Mouse (Mus musculus): ENCODE measurements around the gene Prkca.
A peak's percentile ranks its signal among the peaks of the same experiment; 100 is the strongest.

Prkca gene

GRCm38 (mm10) chr11:108235081-108235703 is 108.5 kb downstream of the Prkca start:
- no peak for DNase-seq (ENCODE audit: low read depth)

GRCm38 (mm10) chr11:108233015-108233414 is 110.7 kb downstream of the Prkca start:
- no peak for DNase-seq (ENCODE audit: low read depth)

GRCm38 (mm10) chr11:108230101-108230500 is 113.6 kb downstream of the Prkca start:
- DNase-seq (ENCODE audit: low read depth), result no peak

GRCm38 (mm10) chr11:108229176-108229946 is 114.4 kb downstream of the Prkca start:
- no peak for DNase-seq (ENCODE audit: low read depth)

DNA sequence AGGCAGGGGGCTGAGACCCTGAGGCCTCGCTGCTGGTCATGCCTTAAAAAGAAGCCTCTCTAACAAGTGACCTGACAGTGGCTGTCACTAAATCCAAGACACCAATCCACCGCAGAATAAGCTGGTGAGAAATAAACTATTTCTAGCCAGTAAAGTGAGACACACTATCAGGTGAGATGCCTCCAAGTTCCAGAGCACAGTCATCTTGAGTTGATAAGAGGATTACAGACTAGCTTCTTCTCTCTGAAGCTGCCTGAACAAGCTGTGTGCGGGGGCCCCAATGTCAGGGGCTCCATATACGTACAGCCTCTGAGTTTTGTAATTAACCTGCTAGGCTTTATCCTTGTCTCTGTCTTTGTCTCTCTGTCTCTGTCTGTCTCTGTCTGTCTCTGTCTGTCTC is 115.2 kb downstream of the Prkca start:
- DNase-seq (ENCODE audit: low read depth), result no peak

- DNase-seq (ENCODE audit: low read depth), result no peak
These were observed 117.5 kb downstream of the Prkca start for GRCm38 (mm10) chr11:108226248-108226647.

- DNase-seq (ENCODE audit: low read depth), result no peak
These were observed 119.3 kb downstream of the Prkca start for GRCm38 (mm10) chr11:108224233-108224973.

GRCm38 (mm10) chr11:108223613-108224232 is 120.0 kb downstream of the Prkca start:
- no peak for DNase-seq (ENCODE audit: low read depth)

DNA sequence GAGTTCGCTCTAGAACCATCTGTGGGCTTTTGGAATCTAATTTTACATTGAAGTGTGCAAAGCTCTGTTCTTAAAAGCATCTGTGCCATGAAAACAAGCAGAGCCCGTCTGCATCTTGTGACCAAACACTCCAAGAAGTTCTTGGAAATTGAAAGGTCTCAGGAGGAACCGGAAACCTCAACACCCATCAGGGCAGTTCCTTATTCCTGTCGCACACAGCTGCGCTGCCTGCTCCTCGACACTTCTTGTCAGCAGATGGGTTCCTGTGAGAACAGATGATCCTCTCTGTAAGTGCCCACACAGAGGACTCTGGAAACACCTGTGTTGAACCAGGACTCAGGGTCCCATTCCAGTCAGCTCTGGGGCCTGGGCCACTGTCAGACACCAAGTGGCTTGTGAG is 120.6 kb downstream of the Prkca start:
- no peak for DNase-seq (ENCODE audit: low read depth)

DNA sequence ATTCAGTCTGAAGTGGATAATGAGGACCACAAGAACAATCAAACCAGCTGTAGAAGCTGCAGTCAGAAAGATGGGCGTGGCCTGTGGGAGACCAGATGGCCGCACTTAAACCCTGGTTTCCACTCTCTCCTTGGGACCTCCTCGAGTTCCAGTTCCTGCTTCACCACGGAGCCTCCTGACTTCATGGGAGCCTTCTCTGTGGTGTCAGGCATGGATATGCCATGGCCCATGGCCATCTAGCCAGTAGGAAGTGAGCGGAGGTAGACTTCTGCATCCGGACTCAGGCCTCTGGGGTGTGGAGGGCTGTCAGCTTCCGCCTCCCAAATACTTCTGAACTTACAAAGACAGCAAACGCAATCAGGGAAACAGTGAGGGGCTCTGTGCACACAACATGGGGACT is 121.1 kb downstream of the Prkca start:
- DNase-seq (ENCODE audit: low read depth), result no peak

- DNase-seq (ENCODE audit: low read depth), result no peak
These were observed 121.7 kb downstream of the Prkca start for GRCm38 (mm10) chr11:108222026-108222425.

DNA sequence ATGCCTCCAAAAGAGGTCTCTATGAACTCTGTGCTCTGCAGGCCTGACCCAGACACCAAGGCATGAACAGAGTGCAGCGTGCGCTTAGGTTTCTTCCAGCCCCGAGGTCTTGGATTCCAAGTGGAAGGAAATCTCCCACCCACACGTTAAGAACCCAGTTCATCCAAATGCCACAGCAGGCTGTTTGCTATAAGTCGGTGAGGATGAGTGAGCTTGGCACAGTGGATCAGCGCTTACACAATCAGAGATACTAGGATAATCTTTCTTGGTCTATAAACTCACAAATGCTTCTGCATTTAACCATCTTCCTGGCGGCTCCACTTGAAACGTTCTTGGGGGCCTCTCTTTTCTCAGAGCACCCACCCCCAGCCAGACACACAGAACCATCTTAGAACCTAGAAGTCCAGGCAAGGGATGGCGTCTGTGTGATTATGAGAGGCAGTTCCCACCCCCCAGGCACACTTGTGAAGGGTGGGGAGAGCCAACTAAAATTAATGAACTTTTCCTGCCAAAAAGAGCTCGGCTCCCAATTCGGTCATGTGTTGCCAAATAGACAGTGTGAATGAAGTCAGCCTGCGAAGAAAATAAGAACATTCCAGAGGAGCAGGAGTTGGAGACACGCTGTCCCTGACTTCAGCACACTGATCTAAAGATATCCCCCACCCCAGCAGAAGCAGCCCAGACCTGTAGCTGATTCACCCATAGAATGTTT is 122.4 kb downstream of the Prkca start:
- DNase-seq (ENCODE audit: low read depth), result no peak

- DNase-seq (ENCODE audit: low read depth), result no peak
These were observed 123.1 kb downstream of the Prkca start for GRCm38 (mm10) chr11:108220605-108221004.

GRCm38 (mm10) chr11:108217043-108217442 is 126.7 kb downstream of the Prkca start:
- no peak for DNase-seq (ENCODE audit: low read depth)

DNA sequence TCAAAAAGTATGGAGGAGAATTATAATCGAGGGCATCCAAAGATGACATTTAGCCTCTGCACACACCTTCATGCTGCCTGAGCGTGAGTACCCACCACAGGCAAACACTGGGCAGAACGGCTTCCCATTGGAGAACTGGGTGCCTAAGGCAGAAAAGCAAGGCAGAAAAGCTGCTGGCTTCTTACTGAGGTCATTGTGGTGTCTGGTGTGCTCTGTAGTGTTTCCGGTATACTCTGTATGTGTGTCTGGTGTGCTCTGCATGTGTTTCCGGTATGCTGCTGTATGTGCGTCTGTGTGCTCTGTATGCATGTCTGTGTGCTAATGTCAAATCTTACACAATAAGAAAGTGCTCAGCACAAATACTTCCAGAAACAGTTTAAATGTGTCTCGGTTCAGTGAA is 127.7 kb downstream of the Prkca start:
- no peak for DNase-seq (ENCODE audit: low read depth)

DNA sequence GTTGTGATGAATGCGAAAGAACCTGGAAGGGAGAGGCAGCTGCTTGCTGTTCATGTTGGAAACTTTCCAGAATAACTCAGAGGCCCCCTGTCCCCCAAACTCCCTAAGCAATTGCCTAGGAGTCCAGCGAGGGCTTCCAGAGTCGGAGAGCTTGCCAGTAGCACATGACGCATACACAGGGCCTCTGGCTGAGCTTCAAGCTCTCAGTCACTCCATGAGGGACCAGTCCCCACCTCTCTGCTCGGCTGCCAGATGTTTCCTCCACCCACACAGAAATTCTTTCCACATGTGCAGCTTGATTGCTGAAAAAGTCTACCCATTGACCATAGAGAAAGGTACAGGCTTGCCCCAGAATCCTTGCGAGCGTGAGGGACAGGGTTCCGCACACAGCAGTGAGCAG is 128.3 kb downstream of the Prkca start:
- DNase-seq (ENCODE audit: low read depth), result peak; percentile 93

DNA sequence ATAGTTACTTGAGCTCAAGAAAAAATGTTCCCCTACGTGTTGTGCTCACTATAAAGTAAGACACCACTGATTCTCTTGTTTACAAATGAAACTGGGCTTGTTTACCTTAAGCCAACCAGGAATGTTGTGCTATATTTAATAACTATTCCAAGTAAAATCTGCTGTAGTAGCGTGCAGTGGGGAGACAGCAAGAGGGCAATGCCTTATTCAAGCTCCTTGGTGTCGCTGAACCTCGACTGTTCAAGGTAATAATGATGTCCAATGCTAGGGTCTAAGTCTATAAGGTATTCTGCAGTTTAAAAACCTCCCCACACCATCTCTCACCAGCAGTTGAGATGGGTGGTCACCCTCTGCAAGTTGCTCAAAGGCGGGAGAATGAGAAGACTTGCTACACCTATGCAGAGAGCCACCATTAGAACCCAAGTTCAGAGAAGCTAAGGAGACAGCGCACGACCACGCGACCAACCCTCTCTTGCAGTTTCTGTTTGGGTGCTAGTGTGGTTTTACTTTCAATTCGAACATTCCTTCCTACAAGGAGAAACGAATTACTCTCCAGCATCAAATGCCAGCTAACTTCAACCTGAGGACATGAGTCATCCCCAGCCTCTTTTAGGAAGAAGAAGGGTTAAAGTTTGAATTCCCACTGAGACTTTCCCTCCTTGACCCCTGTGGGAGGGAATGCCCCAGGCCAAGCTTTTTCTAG is 129.1 kb downstream of the Prkca start:
- DNase-seq (ENCODE audit: low read depth), result no peak

DNA sequence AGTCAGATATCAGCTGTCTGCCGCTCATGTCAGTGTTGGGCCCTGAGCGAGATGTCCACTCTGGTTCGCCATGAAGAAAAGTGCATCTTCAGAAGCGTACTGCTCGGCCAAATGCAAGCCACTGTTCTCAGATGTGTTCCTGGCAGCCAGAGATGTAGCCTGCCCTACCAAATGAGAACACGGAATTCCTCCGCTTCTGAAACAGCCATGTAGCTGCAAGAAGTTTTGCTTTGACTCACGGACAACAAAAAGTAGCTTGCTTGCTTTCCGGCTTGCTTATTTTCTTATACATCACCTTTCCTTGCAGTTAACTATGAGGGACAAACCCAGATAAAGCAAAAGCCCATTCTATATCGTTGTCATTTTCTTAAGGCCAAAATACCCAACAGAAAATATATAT is 129.9 kb downstream of the Prkca start:
- DNase-seq (ENCODE audit: low read depth), result no peak

- DNase-seq (ENCODE audit: low read depth), result no peak
These were observed 131.1 kb downstream of the Prkca start for GRCm38 (mm10) chr11:108212638-108213037.

- no peak for DNase-seq (ENCODE audit: low read depth)
These were observed 131.7 kb downstream of the Prkca start for GRCm38 (mm10) chr11:108212030-108212429.

DNA sequence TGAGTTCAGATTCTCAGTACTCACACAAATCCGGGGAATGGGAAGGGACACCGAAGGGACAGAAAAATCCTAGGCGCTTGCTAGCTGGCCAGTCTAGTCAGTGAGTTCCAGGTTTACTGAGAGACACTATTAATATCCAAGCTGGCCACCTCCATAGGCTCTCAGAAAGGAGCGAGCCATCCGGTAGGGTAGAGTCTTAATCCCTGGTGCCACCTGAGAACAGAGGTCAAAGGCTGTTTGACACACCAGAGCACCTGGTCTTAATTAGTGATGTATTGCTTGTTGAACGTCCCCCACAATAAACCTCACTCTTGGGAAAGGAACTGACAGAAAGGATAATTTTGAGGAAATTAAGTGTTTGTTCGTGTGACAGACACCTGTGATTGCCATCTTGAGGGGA is 133.0 kb downstream of the Prkca start:
- DNase-seq (ENCODE audit: low read depth), result no peak
